Mouse (Mus musculus) cerebellum, adult 2 months (tissue): ENCODE data around the gene Hamp2.

Experiments used
- CTCF ChIP-seq: fragments of 200-500 bp; IDR thresholded peaks from 2 replicates; pipeline ENCODE4 v1.5.1; 2011; ENCODE audit warnings: low read depth, mild to moderate bottlenecking, control low read depth, low read length, moderate library complexity, borderline replicate concordance; ENCODE audit not compliant: insufficient read depth
- POLR2A ChIP-seq: fragments of 200-500 bp; IDR thresholded peaks from 2 replicates; pipeline ENCODE4 v1.6.1; 2011; ENCODE audit warnings: low read length, control low read depth, borderline replicate concordance; ENCODE audit not compliant: insufficient read depth

DNA sequence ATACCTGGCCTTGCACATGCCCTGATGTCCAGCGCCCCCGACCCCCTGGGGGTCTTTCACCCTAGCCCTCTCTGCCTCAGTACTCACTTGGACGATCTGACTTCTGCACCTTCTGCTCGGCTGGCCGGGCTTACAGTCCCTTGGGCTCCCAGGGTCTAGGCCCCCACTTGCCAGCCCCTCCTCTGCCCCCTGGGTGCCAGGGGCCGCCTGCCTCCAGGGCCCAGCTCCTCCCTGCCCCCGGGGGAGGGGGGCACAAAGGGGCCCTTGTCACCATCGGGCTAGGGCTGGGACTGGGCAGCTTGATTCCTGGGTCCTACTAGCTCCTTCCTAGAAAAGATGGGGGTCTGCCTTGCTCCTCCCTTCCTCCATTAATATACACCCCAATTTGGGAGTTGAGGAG, 9.7 kb downstream of the Hamp2 start, which contains the start of gene Mag:
- TF ChIP-seq CTCF (no peak), POLR2A (no peak)
